Mouse (Mus musculus) heart, embryonic 12.5 days (tissue): Measurements from ENCODE around the gene H2-T24. TPM values are rescaled to one million over a fixed set of nuclear protein-coding genes. Genes with fewer than 3 reads are reported as not detected.
"Not testable (repeated sequence)": the region's sequence is repeated elsewhere in the genome, so short reads cannot be mapped to it uniquely, and the experiment has no call there.

Experiments
- ATAC-seq: fragments of 200-750 bp; cut with Nextera tagmentation; 2 replicates; pipeline ENCODE4 v1.8.0; 2017; ENCODE audit warnings: moderate TSS enrichment, moderate library complexity; ENCODE audit not compliant: insufficient number of reproducible peaks, low FRiP score
- H3K27ac ChIP-seq: fragments of 300-500 bp; sonication (generic); 2 replicates; pipeline ENCODE4 v1.5.1; 2016; ENCODE audit warnings: mild to moderate bottlenecking, moderate library complexity; ENCODE audit not compliant: poor library complexity, severe bottlenecking
- H3K27me3 ChIP-seq: fragments of 300-500 bp; sonication (generic); replicated peaks from 2 replicates; pipeline ENCODE4 v1.6.1; 2016; ENCODE audit warnings: mild to moderate bottlenecking, moderate library complexity
- H3K36me3 ChIP-seq: fragments of 300-500 bp; sonication (generic); 2 replicates; pipeline ENCODE4 v1.6.1; 2016; ENCODE audit warnings: mild to moderate bottlenecking, moderate library complexity
- H3K4me1 ChIP-seq: fragments of 300-500 bp; sonication (generic); replicated peaks from 2 replicates; pipeline ENCODE4 v1.6.1; 2016; ENCODE audit warnings: mild to moderate bottlenecking
- H3K4me2 ChIP-seq: fragments of 300-500 bp; sonication (generic); 2 replicates; pipeline ENCODE4 v1.6.1; 2016; ENCODE audit warnings: mild to moderate bottlenecking, moderate library complexity
- H3K4me3 ChIP-seq: fragments of 300-500 bp; sonication (generic); 2 replicates; pipeline ENCODE4 v1.5.1; 2016; ENCODE audit warnings: mild to moderate bottlenecking
- H3K9ac ChIP-seq: fragments of 300-500 bp; sonication (generic); 2 replicates; pipeline ENCODE4 v1.6.1; 2016; ENCODE audit warnings: mild to moderate bottlenecking, moderate library complexity
- H3K9me3 ChIP-seq: fragments of 300-500 bp; sonication (generic); replicated peaks from 2 replicates; pipeline ENCODE4 v1.6.1; 2016; ENCODE audit warnings: mild to moderate bottlenecking, moderate library complexity
- WGBS: fragments of 180-500 bp; shearing (Covaris S2); methylation state at CpG from one replicate; pipeline ENCODE4 v1.1.7; 2016; 5-methylcytosine and 5-hydroxymethylcytosine counted together
- polyA plus RNA-seq: library from polyadenylated mRNA; unstranded; fragments of >200 nt; fragmentation: Nextera tagmentation; extraction: Ambion mirVana; gene quantifications from 2 replicates; pipeline ENCODE4 v1.2.1, GENCODE M21; 2016

H2-T24 gene
- polyA plus RNA-seq, 1 experiment from 2014 or later: 3.9 TPM

DNA sequence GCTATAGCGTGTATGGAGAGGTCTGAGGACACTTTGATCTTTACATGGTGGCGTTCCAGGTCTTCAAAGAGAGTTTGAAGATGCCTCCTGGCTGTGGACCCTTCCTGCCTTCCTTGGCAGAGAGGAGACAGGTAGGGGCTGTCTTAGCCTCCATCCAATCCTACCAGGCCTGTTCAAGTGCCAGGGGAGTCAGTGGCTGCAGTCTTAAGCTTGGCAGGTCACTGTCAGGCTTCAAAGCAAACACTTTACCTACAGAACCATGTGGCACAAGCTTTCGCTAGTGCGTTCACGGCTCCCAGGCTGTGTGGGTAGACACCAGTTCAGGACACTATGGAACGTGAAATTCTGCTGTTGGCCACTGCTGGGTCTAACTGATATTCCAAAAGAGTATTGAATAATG, 2.6 kb upstream of the H2-T24 start:
- no peak for ATAC-seq
- Histone ChIP-seq H3K36me3 (no peaks in the 10 kb centered on the region), H3K27ac (no peak overlapping the region), H3K4me3 (no peak overlapping the region), H3K9ac (no peak overlapping the region), H3K4me2 (no peak overlapping the region), H3K9me3 (0 out of 2 replicates have a peak, but pooled peaks cover 5% of the 10 kb centered on the region), H3K4me1 (peaks cover 11% of the 10 kb centered on the region), H3K27me3 (no peaks in the 10 kb centered on the region)
- WGBS: 87% methylated on average over 6 of the region's 6 CpGs

DNA sequence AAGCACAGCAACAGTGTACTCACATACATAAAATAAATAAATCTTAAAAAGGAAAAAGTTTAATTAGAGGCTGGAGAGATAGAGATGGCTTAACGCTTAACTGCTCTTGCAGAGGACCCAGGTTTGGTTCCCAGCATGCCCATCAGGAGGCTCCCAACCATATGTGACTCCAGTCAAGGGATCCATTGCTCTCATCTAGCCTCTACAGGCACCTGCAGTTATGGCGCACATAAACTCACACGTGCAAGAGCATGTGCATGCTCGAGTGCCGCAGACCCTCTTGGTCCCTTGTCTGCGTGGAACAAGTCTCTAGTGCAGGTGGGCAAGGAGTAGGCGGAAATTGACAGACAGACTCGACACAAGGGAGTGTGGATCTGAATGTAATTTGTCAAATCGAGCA, 1.7 kb upstream of the H2-T24 start:
- ATAC-seq: no peak
- H3K9ac ChIP-seq: no peak overlapping the region
- H3K4me1 ChIP-seq: peaks cover 11% of the 10 kb centered on the region
- H3K9me3 ChIP-seq: 0 out of 2 replicates have a peak, but pooled peaks cover 5% of the 10 kb centered on the region
- no peaks in the 10 kb centered on the region for H3K27me3 ChIP-seq
- WGBS: 92% methylated on average over 9 of the region's 9 CpGs
- H3K4me3 ChIP-seq: no peak overlapping the region
- no peak overlapping the region for H3K27ac ChIP-seq
- H3K36me3 ChIP-seq: no peaks in the 10 kb centered on the region
- no peak overlapping the region for H3K4me2 ChIP-seq

DNA sequence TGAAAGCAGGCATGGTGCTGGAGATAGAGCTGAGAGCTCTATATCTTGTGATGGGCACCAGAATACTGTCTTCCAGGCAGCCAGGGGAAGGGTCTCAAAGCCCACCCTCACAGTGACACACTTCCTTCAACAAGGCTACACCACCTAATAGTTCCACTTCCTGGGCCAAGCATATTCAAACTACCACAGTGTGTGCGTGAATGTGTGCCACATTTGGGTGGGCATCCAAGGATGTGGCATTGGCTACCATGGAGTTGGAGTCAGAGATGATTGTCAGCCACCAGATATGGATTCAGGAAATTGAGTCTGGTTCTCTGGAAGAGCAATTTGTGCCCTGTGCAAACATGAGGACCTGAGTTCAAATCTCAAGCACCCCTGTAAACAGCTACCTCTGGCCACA, 949 bp upstream of the H2-T24 start:
- Histone ChIP-seq H3K27ac (peak overlapping the region; percentile 78), H3K9me3 (0 out of 2 replicates have a peak, but pooled peaks cover 5% of the 10 kb centered on the region), H3K9ac (no peak overlapping the region), H3K4me2 (peak overlapping the region; percentile 57), H3K4me3 (no peak overlapping the region), H3K36me3 (no peaks in the 10 kb centered on the region), H3K4me1 (peaks cover 11% of the 10 kb centered on the region), H3K27me3 (no peaks in the 10 kb centered on the region)
- ATAC-seq: no peak
- WGBS: 97% methylated on average over 1 of the region's 1 CpGs

DNA sequence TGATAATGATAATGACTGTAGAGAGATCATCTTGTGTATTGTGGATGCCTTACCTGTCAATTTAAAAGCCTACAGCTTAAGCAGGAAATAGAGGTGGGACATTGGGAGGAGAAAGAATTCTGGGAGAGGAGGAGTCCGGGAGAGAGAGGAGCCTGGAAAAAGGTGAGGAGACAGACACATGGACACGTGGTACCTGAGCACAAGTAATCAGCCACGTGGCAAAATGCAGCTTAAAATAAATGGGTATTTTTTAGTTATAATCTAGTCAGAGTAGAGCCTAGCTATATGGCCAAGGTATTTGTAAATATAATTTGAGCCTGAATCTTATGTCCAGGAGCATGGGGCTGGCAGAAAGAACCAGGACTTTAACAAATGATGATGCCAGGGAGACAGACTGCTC, 841 bp downstream of the H2-T24 start:
- Histone ChIP-seq H3K9me3 (0 out of 2 replicates have a peak, but pooled peaks cover 5% of the 10 kb centered on the region), H3K9ac (peak overlapping the region; percentile 34; the same call in 1 of the 2 replicates), H3K27ac (peak overlapping the region; percentile 78), H3K4me3 (peak overlapping the region; percentile 29), H3K4me2 (peak overlapping the region; percentile 57), H3K27me3 (no peaks in the 10 kb centered on the region), H3K36me3 (peaks cover 14% of the 10 kb centered on the region), H3K4me1 (peaks cover 11% of the 10 kb centered on the region)
- ATAC-seq: no peak
- WGBS: 64% methylated on average over 3 of the region's 3 CpGs

DNA sequence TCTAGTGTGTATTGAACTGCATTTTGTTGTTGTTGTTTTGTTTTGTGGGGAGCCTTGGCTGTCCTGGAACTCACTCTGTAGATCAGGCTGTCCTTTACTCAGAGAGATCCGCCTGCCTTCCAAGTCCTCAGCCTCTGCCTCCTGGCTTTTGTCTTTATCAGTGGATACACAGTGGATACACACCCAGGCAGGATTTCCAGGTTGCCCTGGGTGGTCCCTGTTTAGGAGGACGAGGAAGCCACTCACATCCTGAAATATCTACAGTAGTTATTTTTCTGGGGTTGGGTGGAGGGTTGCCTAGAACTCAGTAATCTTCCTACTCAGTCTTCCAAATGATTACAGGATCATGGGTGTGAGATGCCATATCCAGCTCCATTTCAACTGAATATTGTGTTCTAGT, 1.4 kb downstream of the H2-T24 start:
- 51% methylated on average over 2 of the region's 2 CpGs for WGBS
- Histone ChIP-seq H3K36me3 (peaks cover 19% of the 10 kb centered on the region), H3K4me1 (peaks cover 10% of the 10 kb centered on the region), H3K9me3 (0 out of 2 replicates have a peak, but pooled peaks cover 5% of the 10 kb centered on the region), H3K27ac (0 out of 2 replicates have a peak overlapping the region, but pooled peaks have one; percentile 24), H3K4me3 (peak overlapping the region; percentile 27; the same call in 1 of the 2 replicates), H3K4me2 (no peak overlapping the region; the same call in 1 of the 2 replicates), H3K27me3 (no peaks in the 10 kb centered on the region), H3K9ac (no peak overlapping the region)
- ATAC-seq: 0 out of 2 replicates have a peak, but pooled peaks have one; percentile 19

DNA sequence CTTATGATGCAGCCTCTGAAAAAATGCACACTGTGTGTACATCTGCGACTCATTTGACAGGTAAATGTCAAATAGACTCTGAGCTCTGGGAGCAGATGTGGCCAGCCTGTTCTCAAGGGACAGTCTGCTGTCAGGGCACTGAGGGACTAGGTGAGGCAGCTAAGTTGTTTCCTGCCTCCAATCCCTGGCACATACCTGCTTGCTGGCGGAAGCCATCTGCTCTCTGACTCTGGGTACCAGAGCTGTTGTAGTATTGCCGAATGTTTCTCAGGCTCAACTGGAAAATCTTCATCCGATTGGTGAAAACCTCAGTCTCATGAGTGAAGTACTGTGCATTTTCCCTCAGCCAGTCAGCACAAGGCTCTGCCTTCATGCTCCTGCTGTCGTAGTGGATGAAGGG, 3.3 kb downstream of the H2-T24 start:
- H3K36me3 ChIP-seq: peaks cover 19% of the 10 kb centered on the region
- no peak overlapping the region for H3K9ac ChIP-seq
- no peak overlapping the region for H3K4me2 ChIP-seq
- H3K27me3 ChIP-seq: no peaks in the 10 kb centered on the region
- H3K4me1 ChIP-seq: no peaks in the 10 kb centered on the region
- H3K9me3 ChIP-seq: 0 out of 2 replicates have a peak, but pooled peaks cover 5% of the 10 kb centered on the region
- no peak overlapping the region for H3K4me3 ChIP-seq
- no peak overlapping the region for H3K27ac ChIP-seq
- WGBS: 85% methylated on average over 5 of the region's 5 CpGs
- ATAC-seq: no peak

DNA sequence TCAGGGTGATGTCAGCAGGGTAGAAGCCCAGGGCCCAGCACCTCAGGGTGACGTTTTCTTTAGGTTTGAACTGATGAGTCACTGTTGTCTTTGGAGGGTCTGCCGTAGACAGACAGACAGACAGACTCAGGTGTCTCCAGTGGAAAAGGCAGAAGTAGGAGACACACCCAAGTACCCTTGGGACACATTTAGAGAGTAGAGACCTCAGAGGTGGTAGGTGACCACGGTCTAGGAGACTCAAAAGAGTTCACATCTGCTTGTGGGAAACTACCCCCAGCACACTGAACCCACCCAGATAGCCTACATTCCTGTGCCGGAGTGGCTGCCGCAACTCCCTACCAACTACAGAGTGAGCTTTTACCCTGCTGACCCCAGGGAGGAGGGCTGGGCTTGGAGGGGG, 5.4 kb downstream of the H2-T24 start:
- H3K4me2 ChIP-seq: no peak overlapping the region
- no peaks in the 10 kb centered on the region for H3K27me3 ChIP-seq
- peaks cover 19% of the 10 kb centered on the region for H3K36me3 ChIP-seq
- no peaks in the 10 kb centered on the region for H3K4me1 ChIP-seq
- WGBS: 94% methylated on average over 5 of the region's 5 CpGs
- no peak overlapping the region for H3K27ac ChIP-seq
- ATAC-seq: no peak
- H3K9me3 ChIP-seq: no peaks in the 10 kb centered on the region
- no peak overlapping the region for H3K4me3 ChIP-seq
- H3K9ac ChIP-seq: no peak overlapping the region

DNA sequence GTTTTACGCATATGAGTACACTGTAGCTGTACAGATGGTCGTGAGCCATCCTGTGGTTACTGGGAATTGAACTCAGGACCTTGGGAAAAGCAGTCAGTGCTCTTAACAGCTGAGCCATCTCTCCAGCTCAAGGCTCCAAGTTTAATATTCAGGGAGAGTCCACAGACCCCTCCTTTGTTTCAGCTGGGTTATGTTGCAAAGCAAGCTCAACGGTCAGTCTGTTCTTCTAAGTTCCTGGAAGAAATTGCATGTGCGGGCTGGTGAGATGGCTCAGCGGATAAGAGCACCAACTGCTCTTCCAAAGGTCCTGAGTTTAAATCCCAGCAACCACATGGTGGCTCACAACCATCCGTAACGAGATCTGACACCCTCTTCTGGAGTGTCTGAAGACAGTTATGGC, 16.0 kb downstream of the H2-T24 start:
- H3K4me1 ChIP-seq, H3K27me3 ChIP-seq, H3K4me3 ChIP-seq, H3K27ac ChIP-seq, ATAC-seq, H3K9me3 ChIP-seq, H3K36me3 ChIP-seq, H3K9ac ChIP-seq, H3K4me2 ChIP-seq: not testable (repeated sequence)
- 96% methylated on average over 7 of the region's 7 CpGs for WGBS

DNA sequence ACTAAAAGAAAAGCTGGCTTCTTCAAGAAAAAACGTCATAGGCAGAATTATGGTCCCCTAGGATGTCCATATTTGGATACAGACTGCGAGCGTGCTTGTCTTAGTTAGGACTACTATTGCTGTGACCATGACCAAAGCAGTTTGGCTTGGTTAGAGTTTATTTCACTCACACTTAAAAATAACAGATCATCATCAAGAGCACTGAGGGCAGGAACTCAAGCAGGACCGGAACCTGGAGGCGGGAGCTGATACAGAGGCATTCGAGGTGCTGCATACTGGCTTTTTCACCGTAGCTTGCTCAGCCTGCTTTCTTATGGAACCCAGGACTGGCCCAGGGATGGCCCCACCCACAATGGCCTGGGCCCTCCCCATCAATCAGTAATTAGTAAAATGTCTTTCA, 17.0 kb downstream of the H2-T24 start:
- Histone ChIP-seq H3K36me3 (peaks cover 7% of the 10 kb centered on the region; the same call in 1 of the 2 replicates), H3K27ac (no peak overlapping the region), H3K9me3 (0 out of 2 replicates have a peak, but pooled peaks cover 7% of the 10 kb centered on the region), H3K27me3 (no peaks in the 10 kb centered on the region), H3K4me1 (no peaks in the 10 kb centered on the region), H3K9ac (no peak overlapping the region), H3K4me2 (no peak overlapping the region), H3K4me3 (no peak overlapping the region)
- no peak for ATAC-seq
- WGBS: 96% methylated on average over 7 of the region's 7 CpGs

DNA sequence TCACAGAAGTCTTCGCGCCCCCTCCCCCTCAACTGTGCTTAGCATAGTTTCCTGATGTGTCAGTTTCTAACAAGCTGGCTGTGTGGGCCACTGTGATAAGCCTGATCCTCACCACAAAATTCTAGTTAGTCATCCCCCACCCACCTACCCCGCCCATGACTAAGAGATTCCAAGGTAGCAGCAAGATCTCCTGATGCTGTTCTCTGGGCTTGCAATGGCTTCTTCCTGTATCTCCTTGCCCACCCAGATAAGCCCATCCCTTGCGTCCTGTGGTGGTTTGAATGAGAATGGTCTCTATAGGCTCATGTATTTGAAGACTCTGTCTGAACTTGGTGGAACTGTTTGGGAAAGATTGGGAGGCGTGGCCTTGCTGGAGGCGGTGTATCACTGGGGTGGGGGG, 18.4 kb downstream of the H2-T24 start:
- H3K4me2 ChIP-seq: no peak overlapping the region
- peaks cover 6% of the 10 kb centered on the region; the same call in 1 of the 2 replicates for H3K36me3 ChIP-seq
- no peak overlapping the region for H3K9ac ChIP-seq
- H3K4me3 ChIP-seq: no peak overlapping the region
- no peaks in the 10 kb centered on the region for H3K27me3 ChIP-seq
- H3K4me1 ChIP-seq: peaks cover 7% of the 10 kb centered on the region
- 0 out of 2 replicates have a peak, but pooled peaks cover 7% of the 10 kb centered on the region for H3K9me3 ChIP-seq
- H3K27ac ChIP-seq: no peak overlapping the region
- 85% methylated on average over 6 of the region's 6 CpGs for WGBS
- peak; percentile 85 for ATAC-seq

DNA sequence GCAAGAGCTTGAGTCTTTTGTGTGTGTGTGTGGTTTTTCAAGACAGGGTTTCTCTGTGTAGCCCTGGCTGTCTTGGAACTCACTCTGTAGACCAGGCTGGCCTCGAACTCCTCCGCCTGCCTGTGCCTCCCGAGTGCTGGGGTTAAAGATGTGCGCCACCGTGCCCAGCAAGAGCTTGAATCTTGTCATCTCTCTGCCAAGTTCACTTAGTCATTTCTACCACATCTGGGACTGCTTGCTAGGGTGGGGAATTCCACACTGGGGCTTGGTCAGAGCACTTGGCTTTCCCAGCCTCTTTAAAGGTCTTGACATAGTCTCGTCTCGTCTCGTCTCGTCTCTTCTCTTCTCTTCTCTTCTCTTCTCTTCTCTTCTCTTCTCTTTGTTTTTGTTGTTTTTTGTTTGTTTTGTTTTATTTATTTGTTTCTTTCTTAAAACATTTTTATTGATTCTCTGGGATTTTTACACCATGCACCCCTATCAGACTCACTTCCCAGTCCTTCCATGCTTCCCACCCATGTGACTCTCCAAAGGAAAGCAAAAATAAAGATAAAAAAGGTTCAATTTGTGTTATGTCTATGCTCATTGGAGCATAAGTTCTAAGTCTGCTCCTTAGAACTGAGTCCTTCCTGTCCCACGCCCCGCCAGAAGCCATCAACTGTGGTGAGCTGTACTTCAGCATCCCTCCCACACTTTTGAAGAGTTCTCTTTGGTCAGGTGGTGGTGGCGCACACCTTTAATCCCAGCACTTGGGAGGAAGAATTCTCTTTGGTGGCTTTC, 19.1 kb downstream of the H2-T24 start:
- no peak overlapping the region for H3K9ac ChIP-seq
- H3K4me2 ChIP-seq: no peak overlapping the region
- ATAC-seq: peak; percentile 8
- peaks cover 3% of the 10 kb centered on the region; the same call in 1 of the 2 replicates for H3K36me3 ChIP-seq
- 0 out of 2 replicates have a peak, but pooled peaks cover 4% of the 10 kb centered on the region for H3K9me3 ChIP-seq
- H3K27ac ChIP-seq: peak overlapping the region; percentile 53
- H3K4me1 ChIP-seq: peaks cover 7% of the 10 kb centered on the region
- 91% methylated on average over 12 of the region's 12 CpGs for WGBS
- no peaks in the 10 kb centered on the region for H3K27me3 ChIP-seq
- H3K4me3 ChIP-seq: no peak overlapping the region
